Mouse (Mus musculus): Measurements from ENCODE around the gene Dyrk1a.

Dyrk1a gene

DNA sequence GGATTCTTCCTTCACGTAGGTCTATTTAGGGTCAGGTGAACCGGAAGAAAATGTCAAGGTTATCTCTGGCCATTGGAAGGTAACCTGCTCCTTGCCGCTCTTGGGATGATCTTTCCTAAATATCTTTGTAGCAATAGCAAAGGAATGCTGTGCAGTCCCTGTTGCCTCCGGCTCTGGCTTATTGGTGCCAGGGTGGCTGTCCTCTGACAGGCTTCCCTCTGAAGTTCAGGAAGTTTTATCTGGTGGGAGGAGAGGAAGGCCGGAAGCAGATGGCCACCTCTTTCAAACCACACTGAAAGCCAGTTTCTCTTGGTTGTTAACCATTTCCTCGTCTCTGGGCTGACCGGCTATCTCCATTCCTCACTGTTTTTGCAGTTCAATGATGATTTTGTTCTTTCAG is 10.5 kb upstream of the Dyrk1a start:
- CTCF ChIA-PET, result no interaction called here

DNA sequence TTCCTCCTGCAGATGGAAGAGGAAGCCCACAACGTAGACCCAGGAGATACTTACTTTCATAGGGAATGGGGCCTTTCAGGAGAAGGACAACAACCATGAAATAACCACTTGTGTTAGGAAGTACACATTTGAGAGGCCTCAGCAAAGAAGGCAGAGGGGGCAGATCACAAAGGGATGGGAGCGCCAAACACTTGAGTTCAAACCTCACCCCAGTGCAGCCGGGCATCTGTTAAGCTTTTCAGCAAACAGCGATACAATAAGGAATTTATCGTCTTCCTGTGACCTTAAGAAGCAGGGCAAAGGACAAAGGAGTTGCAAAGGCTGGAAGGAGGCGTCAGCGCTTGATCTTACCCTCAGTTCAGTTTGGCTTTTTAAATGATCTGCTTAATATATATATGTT is 10.0 kb upstream of the Dyrk1a start:
- CTCF ChIA-PET, result no interaction called here

DNA sequence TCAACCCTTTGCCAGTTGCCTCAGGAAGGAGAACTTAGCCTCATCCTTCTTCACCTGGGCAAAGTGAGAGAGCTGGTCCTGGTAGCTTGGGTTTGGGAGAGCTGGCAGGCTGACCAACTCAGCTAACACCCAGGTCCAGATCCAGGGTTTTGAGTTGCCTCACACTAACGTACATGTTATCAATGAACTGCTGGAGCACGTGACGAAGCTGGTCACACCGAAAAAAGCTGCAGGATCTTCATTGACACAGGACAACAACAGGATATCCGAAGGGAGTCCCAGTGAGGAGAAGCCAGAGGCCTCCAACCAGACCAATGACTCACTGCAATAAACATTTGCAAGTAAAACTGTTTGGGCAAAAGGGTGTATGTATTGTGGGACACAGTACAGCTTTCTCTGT is 9.2 kb upstream of the Dyrk1a start:
- CTCF ChIA-PET, result no interaction called here

DNA sequence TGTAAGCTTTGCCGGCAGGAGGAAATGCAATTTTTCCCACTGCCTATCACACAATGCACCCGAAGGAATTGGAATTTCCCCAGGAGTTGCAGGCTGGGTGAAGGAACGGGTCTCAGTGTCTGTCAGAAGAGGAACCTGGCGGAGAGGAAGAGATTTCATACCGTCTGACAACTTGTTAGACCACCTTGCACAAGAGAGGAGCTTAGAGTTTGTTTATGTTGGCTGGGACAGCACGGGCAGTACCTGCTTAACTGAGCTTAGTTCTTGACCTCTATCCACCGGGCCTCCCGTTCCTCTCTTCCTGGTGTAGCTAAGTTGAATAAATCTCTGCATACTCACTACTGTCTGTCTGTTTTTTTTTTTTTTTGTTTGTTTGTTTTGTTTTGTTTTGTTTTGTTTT is 3.7 kb upstream of the Dyrk1a start:
- CTCF ChIA-PET, result no interaction called here

DNA sequence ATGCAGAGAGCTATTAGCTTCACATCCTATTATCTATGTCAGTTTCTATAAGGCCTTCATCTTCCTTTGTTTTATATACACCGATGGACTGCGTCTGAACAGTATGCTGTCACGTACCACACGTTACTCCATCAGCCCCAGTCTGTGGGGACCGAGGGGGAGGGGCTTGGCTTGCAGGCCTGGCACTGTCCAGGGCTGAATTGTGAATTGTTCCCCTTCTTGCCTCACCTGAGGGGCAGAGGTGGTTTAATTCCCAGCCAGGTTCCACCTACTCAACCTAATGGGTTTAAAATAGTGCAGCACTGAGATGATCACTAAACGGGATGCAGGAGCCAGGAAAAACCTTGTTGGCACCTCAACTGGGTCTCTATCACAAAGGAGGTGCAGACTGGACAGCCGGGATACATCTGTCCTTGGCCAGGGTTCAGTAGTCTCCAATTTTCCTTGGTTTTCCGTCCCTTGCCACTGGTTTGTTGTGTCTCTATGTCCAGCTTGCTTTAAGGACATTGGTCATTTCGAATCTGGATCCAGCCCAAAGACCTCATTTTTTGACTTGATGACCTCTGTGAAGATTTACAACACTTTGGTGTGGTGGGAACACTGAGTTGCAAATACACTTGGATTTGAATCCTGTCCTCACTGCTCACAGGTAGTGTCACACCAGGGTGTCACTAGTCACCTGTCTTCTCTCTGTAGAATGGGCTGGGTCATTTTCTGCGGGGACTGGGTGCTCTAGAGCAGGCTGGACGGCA is 2.8 kb upstream of the Dyrk1a start:
- CTCF ChIA-PET, result no interaction called here

DNA sequence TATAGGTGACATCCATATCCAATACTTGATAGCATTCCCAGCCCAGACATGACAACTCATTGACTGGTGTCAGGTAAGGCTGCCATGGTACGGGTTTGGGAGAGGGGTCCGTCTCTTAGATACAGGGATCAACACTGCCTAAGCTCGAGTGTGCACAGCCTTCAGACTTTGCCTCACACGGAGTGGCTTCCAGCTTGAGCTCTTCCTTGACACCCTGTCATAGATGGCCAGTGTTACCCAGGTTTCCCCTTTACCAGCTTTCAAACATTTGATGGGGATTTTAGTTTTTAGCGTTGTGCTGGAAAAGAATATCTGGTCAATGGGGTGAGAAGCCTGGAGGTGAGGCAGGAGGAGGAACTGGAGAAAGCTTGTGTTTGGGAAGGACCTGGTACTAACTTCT is 2.1 kb upstream of the Dyrk1a start:
- CTCF ChIA-PET, result interaction anchor here (0.8 kb wide), 1 partner anchor 112 kb away, joined by 3 read pairs; no protein-coding TSS in a partner anchor

DNA sequence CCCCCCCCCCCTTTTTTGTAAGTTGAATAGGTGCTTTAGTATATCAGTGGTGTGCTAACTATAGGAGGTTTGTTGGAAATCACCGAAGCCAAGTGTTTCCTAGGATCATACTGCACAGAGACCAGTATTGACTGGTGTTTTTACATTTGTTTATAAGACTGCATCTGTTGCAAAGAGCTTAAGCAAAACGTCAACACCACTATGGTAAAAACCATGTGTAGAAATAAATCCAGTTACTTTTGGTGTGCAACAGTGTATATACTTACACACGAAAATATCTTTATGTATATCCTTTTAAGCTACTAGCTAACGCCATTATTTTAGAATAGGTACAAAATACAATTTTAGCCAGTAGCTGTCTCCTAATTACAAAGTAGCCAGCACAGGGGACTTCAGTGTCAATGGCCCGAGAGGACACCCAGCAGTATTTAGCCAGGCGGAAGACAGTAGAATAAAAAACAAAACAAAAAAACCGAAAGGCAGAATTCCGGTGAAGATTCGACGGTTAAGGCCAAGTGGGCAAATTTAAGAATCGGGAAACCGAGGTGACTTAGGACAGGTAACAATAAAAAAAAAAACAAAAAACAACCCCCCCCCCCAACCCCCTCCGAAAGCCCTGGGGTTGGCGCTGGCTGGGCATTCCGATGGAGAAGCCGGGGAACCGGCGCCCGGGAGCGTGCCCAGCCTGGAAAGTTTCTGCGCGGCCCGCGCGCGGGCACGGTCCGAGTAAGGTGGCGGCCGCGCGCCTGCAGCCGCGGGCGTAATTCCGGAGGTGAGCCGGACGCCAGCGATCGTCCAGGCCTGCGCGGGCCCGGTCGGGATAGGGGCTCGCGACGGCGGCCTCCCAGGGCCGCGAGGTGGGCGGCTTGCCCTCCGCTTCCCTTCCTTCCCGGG is 1.2 kb upstream of the Dyrk1a start:
- CTCF ChIA-PET, result interaction anchor here (0.6 to 0.8 kb wide), 2 partner anchors 49 to 111 kb away, joined by 3 to 5 read pairs; no protein-coding TSS in a partner anchor

DNA sequence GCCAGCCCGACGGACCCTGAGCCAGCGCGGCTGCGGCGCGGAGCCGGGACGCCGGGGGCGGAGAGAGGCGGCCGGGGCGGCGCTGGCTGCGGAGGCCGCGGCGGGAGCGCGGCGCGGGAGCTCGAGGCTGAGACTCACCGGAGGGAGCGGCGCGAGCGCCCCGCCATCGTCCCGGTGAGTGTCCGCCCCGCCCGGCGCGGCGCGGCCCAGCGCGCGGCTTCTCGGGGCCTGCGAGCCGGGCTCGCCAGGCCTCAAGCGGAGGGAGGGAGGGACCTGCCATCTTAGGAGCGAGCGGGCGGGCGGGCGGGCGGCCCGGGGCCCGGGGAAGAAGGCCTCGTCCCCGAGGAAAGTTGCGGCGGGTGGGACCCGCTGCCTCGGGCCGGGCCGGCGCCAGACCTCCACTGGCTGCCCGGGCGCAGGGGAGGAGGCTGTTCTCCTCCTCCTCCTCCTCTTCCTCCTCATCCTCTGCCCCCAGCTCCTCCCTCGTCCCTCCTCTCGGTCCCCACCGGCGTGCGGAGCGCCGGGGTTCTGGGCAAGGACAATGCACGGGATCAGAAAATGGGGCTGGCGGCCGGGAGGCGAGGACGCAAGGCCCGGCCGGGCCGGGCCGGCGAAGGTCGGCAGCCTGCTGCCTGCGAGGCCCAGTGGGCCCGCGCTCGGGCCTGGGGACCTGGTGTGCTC is 691 bp downstream of the Dyrk1a start:
- CTCF ChIA-PET, result interaction anchor here (0.8 kb wide), 1 partner anchor 9 kb away, joined by 4 read pairs; no protein-coding TSS in a partner anchor

DNA sequence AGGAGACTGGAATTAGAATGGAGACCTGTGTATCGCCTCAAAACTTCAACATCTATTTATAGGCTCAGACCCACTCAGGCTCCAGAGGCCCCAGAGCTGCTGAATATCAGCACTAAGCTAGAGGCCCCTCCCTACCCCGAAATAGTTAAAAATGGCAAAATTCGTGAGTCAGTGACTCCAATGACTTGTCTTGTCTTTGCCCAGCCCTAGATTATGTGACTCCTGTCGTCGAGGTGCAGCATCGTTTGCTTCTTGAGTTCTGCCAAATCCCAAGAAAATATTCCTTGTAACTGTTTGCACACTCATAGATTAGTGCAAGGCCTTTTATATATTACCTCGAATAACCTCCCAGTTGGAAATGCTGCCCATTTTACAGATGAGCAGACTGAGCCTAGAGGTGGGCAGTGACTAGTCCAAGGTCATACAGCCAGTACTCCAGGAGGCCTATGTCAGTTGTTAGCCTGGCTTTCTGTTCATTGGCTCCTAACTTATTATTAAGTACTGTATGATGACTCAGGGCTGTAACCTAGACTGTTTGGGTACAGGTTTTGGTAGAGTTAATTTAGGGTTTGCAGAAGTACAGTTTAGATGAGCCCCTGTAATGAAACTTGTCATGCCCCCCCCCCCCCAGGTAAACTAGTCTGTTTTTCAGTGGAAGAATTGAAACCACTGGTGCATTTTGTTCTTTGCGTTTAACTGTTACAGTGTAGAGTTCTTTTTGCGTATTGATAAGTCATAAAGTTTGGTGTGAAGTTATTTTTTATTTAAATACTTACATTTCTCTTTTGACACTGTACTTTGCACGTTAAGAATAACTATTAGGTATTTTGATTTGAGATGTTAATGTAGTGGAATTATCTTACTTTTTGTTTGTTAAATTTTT is 1.5 kb downstream of the Dyrk1a start:
- CTCF ChIA-PET, result interaction anchor here (0.5 to 0.8 kb wide), 2 partner anchors 10 to 76 kb away, joined by 3 to 4 read pairs; no protein-coding TSS in a partner anchor

DNA sequence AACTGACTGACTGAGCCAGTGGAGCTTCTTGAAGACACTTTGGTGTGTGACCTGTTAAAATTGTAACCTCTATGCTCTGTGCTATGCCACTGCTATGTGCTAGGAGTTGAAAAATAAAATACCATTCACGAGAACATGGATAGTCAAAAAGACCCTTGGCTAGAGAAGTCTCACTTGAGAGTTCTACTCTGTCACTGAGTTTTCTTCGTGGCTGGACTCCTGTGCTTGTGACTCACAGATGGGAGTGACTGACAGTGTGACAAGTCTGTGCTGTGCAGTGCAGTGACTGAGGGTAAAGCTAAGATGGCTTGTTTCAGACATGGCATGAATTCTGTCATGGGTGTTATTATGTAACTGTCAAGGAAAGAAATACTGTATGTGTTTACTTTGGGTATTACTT is 2.6 kb downstream of the Dyrk1a start:
- CTCF ChIA-PET, result interaction anchor here (1.4 kb wide), 1 partner anchor 30 kb away, joined by 5 read pairs; no protein-coding TSS in a partner anchor

DNA sequence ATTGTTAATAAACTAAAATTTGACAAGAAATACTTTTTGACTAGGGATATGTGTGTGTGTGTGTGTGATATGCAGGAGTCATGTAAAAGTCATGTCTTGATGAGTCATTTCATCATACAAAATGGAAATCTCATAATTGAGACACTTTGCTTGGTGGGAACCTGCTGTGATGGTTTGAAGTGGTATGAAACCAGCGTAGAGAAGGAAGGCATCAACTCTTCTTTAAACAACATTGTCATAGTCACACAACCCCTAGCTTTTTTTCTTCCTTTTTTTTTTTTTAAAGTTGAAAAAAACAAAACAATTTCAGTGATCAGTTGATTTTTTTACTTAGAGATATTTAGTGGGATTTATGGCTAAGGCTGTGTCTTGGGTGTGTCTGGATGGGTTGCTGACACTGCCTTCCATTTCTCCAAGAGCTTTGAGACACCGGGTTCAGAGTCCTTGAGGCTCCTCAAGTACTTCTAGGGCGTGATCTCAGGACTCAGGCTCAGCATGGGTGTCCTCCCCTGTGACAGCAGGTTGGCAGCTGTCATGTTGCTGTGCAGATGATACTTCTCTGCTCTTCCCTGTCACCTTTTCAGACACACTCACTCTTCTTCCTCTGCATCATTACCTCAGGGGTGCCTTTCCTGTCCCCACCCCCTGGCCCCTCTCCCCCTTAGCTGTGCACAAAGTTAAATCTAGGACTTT is 4.4 kb downstream of the Dyrk1a start:
- CTCF ChIA-PET, result no interaction called here

DNA sequence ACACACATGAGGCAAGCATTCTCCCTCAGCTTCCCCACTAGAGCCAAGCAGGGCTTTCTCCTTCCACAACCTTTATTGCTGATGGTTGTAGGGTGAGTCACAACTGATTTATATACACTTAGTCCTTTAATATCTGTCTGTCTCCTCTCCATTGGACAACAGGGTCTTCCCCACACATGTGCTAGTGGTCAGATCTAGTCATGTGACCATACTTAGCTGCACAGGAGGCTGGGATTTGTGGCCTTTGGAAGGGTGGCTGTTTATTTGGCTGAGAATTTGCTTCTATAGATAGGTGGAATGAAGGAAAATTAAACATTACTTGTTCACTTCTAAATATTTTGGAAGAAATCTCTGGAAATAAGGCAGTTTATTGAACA is 4.9 kb downstream of the Dyrk1a start:
- CTCF ChIA-PET, result no interaction called here

DNA sequence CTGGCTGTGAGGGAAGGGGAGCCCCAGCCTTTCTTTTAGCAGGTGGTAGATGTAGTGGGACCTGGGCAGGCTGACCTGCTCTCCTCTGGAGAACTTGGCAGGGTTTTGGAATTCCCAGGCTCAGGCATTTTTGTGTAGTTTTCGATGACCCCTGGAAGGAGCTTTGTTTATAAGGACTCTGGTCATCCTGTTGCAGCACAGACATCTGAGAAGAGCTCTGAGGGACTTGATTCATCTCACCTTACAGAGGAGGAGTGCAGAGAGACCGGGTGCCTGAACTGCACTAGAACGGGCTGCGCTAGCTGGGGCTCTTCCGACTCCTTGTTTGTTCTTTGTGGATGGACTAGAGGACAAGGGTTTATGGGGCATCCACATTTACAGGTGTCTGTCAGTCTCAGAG is 5.9 kb downstream of the Dyrk1a start:
- CTCF ChIA-PET, result interaction anchor here (0.9 to 1.5 kb wide), 2 partner anchors 24 to 82 kb away, joined by 3 to 5 read pairs; no protein-coding TSS in a partner anchor

DNA sequence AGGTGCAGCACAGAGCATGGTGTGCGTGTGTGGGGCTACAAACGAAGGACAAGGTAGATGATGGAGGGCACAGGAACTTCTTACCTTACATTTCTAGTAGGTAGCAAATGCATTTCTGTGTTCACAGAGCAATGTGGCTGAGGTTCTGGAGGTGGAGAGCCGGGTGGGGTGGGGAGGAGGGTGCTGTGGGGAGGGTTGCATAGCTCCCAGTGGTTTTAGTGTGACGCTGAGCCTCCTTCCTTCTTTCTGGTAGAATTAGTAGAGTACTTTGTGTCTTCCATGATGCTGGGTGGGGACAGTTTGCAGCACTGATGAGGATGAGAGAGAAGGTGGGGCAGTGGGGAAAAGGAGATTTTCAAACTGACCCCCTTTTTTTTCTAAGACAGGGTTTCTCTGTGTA is 9.5 kb downstream of the Dyrk1a start:
- CTCF ChIA-PET, result no interaction called here

DNA sequence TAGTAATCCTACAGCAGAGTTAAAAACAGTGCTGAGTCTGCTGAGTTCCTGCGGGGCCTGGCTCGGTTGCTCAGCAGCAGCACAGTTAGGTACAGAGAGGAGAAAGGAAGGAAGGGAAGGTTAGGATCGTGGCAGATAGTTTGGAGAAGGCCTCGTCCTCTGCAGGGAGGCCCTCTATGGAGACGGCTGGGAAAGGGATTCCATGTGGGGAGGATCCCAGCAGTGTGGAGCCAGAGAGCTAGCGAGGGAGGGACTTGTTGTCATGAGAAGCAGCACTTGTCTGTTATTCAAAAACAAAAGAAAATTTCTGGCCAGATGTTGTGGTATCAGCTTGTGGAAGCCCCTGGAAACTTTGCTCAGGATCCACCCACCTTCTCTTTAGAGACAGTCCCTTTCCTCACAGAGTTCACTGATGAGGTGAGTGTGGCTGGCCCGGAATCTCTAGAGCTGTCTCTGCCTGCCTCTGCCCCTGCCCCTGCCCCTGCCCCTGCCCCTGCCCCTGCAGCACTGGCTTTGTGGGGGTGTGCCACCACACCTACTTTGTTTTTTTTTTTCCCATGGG is 11.1 kb downstream of the Dyrk1a start:
- CTCF ChIA-PET, result no interaction called here

DNA sequence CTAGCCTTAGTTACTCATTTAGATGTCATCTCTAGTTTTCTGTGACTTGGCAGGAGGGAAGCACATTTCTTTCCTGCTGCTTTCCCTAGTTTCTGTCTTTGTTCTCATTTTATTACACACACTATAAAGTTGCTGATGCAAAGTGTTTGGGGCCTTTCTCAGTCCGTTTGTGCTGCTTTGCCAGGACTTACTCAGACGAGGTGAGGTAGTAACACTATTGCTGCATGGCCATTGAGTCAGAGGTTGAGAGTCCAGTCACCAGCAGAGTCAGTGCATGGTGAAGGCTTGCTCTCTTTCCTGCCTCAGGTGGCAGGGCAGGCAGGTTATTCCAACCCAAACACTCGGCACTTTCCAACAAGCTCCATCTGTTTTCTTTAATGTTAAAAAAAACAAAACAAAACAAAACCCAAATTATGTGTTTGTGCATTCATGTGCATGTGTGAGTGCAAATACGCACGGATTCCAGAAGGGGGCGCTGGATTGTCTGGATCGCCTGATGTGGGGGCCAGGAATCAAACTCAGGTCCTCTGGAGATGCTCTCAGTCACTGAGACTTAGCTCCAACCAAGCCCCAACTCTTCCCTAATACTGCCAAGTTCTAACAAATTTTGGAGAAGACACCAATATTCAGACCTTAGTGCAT is 16.7 kb downstream of the Dyrk1a start:
- CTCF ChIA-PET, result no interaction called here

DNA sequence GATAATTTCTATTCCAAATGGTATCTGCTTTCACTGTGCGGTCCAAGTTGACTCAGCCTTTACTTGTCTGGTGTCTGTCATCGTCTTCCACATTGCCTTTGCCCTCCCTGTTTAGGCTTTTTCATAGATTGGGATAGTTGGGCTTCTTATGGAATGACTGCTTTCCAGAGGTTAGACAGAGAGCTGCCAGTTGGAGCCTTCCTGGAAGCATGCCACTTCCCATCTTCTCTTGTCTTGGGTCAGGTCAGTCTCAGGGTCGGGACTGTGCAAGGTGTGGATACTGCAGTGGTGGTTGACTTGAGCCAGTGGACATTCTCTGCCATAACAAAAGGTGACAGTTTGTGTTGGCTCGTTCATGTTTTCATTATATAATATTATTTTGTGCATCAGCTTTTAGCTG is 17.7 kb downstream of the Dyrk1a start:
- CTCF ChIA-PET, result no interaction called here

DNA sequence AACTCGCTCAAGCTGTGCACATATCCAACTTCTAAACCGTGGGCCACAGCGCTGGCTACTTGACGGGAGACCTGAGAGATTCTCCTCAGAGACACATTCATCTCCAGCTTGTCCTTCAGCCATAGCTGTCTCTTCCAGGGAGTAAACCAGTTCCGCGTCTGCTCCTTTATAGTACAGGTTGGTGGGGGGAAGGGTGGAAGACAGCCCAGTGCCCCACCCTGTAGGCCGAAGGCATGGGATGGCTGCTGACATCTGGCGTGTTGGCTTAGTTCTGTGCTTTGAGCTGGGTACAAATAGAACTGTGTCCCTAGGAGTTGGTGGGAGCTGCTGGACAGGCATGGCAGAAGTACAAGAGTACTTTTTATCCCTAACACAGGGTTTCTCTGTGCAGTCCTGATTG is 18.4 kb downstream of the Dyrk1a start:
- CTCF ChIA-PET, result no interaction called here

DNA sequence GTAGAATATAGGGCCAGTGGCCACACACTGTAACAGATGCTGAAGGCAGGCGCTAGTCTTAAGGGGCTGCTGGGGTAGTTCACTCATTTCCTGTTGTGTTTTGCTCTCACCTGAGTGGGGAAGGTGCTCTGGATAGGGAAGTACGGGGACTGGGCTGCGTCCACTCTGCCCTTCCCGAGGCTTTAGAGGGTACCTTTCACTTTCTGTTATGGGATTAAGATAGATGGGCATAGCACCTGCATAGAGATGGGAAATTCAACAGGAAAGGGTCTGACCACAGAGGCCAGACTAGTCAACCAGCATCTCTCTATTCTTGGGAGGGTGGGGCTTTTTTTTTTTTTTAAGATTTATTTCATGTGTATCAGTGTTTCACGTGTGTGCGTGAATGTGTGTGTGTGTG is 19.2 kb downstream of the Dyrk1a start:
- CTCF ChIA-PET, result interaction anchor here (0.7 kb wide), 1 partner anchor 195 kb away, joined by 6 read pairs; no protein-coding TSS in a partner anchor

DNA sequence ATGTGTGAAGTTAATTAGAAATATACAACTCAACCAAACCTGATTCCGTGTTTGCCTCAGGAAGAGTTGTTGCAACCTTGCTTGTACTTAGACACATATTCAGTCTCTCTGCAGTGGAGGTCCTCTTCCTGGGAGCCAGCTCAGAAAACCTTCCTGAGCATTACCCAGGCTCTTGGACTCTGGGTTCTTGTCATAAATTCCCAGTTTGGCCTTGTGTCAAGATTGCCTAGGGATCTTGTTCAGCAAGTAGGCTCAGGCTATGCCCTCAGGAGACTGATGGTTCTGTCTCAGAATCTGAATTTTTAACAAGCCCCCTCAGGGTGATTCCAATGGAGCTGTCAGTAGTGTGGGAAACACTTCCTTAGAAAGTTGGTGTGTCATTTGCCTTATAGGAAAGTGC is 19.8 kb downstream of the Dyrk1a start:
- CTCF ChIA-PET, result interaction anchor here (0.7 kb wide), 1 partner anchor 196 kb away, joined by 6 read pairs; no protein-coding TSS in a partner anchor

Data from spleen, embryonic (tissue).